Mouse (Mus musculus) kidney, postnatal 25 days (tissue): ENCODE results near the gene Fer.

Experiments used
- DNase-seq, 2 experiments: peaks; one replicate each; pipeline ENCODE4 v3.0.0; 2021; ENCODE audit warnings: mixed read lengths in 2 of 2

Fer gene

GRCm38 (mm10) chr17:63871773-63872172, 8.9 kb downstream of the Fer start:
- no peak for DNase-seq

GRCm38 (mm10) chr17:63878889-63879288, 16.0 kb downstream of the Fer start:
- no peak for DNase-seq

- no peak for DNase-seq
Observed at GRCm38 (mm10) chr17:63880009-63880408, 17.1 kb downstream of the Fer start.

GRCm38 (mm10) chr17:63886988-63887387, 24.1 kb downstream of the Fer start:
- DNase-seq = no peak

DNA sequence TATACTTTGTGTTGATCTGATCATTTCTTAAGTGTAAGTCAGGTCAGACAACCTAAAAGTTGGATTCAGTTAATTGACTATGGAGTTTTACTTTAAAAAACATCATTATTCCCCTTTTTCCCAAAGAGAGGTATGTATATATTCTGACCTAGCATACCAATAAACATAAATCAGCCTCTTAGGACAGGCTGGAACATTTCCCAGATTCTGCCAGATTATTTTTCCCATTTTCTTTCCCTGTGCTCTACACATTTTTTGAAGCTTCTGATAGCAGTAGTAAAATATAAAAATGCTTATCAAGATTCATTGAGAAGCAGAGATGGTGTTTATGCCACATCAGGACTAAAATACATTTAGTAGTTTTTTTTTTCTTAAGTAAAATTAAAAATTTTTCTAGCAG, 27.7 kb downstream of the Fer start:
- no peak for DNase-seq

DNA sequence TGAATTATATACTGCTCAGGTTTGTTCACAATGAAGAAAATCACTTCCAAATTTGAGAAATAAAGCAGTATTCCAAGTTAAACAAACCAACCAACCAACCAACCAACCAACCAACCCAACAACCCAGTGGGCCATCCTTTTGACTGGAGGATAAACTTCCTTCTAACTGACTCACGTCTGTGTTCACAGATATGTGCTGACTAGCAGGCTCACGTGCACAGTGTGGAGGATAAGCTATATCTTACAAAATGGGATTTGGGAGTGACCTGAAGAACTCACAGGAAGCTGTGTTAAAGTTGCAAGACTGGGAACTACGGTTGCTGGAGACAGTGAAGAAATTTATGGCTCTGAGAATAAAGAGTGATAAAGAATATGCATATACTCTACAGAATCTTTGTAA, 33.0 kb downstream of the Fer start:
- DNase-seq = no peak

DNA sequence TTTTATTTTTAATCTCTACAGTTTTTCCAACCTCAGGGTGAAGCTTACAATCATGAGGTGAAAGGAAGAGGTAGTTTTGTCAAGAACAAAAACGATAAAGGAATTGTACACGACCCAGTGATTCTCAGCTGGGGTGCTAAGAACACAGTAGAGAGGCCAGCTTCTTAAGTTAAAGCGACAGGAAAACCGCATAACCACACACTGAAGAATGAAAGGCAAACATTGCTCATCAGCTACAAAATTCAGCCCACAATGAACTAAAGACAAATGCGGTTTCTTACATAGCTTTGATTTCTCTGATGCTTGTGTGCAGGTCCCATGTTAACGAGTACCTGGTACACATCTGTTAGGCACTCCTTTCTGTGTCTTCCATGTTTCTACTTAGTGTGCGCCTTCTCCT, 34.2 kb downstream of the Fer start:
- no peak for DNase-seq

- DNase-seq = no peak
Observed at GRCm38 (mm10) chr17:63909297-63909696, 46.4 kb downstream of the Fer start.

DNA sequence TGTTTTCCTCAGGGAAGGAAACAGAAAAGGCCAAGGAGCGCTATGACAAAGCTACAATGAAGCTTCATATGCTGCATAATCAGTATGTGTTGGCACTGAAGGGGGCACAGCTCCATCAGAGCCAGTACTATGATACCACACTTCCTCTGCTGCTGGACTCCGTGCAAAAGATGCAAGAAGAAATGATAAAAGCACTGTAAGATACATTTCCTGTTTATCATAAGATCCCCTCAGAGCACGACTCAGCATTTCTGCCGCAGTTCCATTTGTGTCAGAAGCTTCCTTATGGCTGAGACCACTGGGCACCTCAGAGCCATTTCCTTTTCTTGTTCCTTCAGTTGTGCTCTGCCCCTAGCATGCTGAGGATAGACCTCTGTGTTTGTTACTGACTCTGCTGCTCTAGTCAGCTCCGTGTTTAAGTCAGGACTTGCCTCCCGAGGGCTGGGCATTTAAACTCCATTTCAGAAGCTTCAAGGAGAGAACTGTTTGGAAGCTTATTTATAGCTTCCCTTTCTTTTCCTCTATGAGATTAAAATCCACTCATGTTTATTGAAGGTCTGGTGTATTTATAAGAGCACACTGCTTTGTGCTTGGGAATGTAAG, 58.8 kb downstream of the Fer start:
- no peak for DNase-seq

DNA sequence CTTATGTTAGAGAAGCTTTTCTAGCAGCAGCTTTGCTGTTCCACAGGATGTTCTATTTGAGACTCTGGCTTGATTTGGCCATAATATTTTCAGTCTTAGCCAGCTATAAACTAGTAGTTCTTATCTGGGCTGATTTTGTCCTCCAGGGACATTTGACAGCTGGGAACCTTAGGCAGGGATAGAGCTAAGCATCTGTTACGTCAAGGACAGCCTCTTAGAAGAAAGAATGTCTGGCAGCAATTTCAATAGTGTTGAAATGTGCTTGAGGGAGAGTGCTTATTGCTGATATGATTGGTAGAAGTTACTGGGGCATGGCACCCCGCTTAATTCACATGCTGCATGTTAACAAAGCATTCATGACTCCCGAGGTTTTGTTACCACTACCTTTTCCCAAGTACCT, 62.7 kb downstream of the Fer start:
- no peak for DNase-seq

DNA sequence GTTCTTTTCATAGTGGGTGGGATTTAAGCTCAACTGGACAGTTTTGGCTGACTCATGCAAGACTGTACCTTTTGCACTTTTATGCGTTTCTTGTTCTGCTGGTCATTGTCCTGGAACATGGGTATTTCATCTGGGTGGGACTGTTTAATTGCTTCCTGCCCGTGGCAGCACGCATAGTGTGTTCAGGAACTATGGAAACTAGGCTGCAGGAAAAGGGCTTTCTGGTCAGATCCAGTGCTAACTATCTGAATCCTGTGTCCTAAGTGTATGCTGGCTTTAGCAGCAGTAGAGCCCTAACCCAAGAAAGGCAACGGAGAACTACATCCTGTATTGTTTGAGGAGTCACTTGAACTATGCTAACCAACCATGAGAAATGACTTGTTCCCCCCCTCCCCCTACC, 67.8 kb downstream of the Fer start:
- peak in 1 of 2 experiments; percentile 44 for DNase-seq

GRCm38 (mm10) chr17:63931556-63931955, 68.7 kb downstream of the Fer start:
- no peak for DNase-seq

DNA sequence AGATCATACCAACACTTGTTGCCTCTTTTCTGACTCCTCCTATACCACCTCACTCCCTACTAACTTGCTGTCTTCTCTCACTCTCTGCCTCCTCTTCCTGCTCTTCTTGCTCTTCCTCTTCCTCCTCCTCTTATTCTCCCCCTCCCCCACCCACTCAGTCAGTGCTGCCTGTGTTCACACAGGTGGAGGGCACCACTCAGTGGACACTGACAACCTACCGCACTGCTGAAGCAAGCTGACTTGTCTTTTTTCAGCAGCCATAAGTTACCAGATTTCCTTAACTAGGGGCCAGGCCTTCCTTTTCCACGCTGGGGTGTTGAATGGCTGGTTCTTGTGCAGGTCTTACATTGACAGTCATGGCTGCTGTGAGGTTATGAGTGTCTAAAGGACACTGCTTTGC, 72.5 kb downstream of the Fer start:
- DNase-seq = no peak

DNA sequence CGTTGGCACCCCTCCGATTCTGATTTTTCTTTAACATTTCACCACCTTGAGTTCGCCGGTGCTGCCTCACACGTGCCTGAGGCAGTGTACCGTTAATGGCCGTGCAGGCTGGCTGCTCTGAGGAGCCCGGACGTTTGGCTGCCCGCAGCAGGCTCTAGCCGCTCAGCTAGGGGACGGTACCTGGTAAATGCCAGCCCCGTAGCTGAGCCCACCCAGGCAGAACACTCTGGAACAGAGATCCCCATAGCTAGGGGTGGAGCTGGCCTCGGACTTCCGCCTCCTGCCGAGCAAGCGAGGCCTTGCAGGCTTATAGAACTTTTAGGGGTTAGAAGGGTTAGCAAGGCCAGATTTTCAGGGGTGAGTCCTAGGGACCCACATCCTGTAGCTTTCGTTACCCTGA, 75.0 kb downstream of the Fer start:
- DNase-seq = peak; percentile 17 to 65

DNA sequence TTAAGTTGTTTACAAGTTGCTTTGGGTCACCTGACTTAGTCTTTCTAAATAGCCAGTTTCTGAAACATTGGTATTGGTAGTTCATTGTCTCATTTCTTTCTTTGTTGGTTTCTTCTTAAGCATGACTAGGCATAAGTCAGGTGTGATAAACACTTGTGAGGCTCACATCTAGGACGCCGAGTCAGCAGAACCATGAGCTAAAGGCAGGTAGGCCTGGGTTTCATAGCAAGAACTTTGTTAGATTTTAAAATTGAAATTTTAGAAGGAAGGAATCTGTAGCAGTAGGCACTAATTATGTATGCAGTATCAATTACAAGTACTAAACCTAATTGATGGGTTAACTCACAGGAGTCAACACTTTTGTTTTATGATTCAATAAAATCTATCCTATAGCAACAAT, 83.9 kb downstream of the Fer start:
- DNase-seq = no peak

DNA sequence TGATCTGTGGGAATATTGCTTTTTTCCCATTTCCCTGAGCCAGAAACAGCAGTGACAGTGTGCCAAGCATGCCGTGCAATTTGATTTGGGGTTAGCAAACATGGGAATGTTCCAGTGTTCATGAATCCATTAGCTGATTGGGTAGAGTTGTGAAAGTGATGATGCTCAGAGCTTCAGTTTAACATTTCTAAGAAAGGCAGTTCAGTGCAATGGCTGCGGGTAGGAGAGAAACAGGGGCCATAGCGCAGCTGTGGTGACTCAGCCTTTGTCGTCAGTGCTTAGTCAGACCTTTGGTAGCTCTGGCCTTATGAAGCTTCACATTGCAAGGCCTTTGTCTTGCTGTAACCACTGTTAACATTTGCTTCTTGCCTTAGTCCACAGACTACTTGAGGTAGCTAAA, 85.9 kb downstream of the Fer start:
- no peak for DNase-seq

DNA sequence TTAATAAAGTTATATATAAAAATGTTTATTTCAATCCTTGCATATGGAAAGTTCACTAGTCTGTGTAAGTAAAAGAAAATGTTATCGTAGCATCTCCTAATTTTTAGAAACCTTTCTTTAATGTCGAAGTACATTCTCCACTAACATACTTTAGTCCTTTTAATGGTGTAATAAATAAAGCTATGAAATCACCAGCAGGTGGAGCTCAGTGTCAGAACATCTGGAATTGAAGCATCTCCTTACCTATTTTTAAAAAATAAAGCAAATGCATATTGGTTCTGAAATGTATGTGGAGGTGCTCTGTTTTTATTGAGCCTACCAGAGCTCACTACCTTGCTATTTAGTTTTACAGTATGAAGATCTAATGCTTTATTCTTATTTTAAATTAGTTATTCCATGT, 88.6 kb downstream of the Fer start:
- DNase-seq = no peak

GRCm38 (mm10) chr17:63967091-63967490, 104.2 kb downstream of the Fer start:
- no peak for DNase-seq

- no peak for DNase-seq
Observed at GRCm38 (mm10) chr17:63969448-63969847, 106.6 kb downstream of the Fer start.

GRCm38 (mm10) chr17:63970239-63970638, 107.4 kb downstream of the Fer start:
- no peak for DNase-seq

- no peak for DNase-seq
Observed at GRCm38 (mm10) chr17:63970939-63971338, 108.1 kb downstream of the Fer start.

- no peak for DNase-seq
Observed at GRCm38 (mm10) chr17:63972181-63972580, 109.3 kb downstream of the Fer start.

- no peak for DNase-seq
Observed at GRCm38 (mm10) chr17:63973806-63974205, 110.9 kb downstream of the Fer start.

DNA sequence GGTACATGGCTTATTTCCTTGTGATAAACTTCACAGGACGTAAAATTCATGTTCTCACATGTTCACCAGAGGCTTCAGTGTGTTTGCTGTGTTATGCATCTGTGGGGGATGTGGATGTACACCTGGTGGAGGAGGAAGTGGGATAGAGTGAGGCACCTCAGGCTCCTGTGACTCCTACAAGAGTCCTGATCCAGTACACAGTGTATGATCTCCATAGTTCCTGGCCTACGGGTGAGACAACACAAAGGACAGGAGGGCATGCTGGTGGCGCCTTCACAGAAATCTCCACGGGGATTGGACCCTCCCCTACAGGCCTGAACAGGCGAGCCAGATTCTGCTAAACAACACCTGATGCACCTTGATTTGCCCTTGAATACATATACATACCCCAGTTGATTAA, 111.4 kb downstream of the Fer start:
- DNase-seq = no peak

DNA sequence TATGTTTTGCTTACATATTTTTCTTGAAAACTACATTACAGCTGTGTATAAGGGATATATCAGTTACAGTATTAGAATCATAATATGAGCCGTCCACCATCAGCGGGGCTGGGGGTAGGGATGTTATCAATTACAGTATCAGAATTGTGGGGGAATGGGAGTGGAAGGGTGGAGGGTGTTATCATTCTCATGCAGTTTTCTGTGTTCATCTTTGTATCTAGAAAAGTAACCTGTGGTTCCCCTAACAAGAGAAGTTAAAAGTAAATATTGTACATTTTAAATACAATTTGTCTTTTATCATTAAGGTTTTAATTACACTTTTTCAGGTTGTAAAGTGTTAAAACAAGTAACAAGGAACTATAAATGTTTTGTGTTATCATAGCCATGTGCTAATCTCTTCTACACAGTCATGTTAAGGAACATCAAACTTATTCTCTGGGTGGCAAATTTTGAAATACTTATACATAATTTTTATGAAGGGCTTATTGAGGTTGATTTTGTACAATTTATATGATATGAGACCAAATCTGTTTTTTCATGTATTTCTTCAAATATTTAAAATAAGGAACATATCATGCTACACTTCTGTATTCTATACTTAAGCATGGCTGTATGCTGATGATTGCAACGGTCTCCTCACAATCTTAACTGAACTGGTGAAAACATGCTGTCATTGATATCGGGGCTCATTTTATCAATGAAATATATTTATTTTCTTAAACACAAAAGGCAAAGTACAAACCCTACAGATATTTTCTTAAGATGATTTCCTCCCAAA, 116.1 kb downstream of the Fer start:
- DNase-seq = no peak
